Mouse (Mus musculus): ENCODE measurements around the gene Olfr1499.

DNA sequence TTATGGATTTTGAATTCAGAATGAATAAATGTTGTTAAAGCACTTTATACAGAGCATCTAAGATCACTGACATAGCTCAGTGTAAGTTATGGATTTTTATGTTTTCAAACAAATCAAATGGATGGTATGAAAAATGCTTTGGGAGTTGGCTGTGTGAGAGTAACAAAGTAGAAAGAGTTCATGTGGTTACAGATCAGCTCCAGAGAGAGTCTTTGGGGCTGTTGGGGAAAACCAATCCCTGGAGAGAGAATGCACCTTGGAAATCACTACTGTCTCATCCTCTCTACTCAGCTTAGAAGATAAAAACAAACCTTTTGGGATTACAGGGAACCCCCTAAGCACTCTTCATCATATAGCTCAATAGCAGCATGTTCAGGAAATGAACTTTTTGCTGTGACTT, at the start of gene Olfr1499:
- no peak for TF ChIP-seq POLR2A (IDR thresholded peaks at IDR 0.05; ENCODE audit: control insufficient read depth, low read depth, low read length)
- no peak for TF ChIP-seq CTCF (IDR thresholded peaks at IDR 0.05; ENCODE audit: control insufficient read depth, insufficient read depth, insufficient replicate concordance, low read depth, low read length)

All from testis, adult 2 months (tissue).